Mouse (Mus musculus) liver, adult 2 months (tissue): ENCODE results near the gene Pear1.

Experiments
- CTCF ChIP-seq: fragments of 200-500 bp; IDR thresholded peaks from 2 replicates; pipeline ENCODE4 v1.5.1; 2011; ENCODE audit warnings: low read depth, low read length, control low read depth
- POLR2A ChIP-seq: fragments of 200-500 bp; IDR thresholded peaks from 2 replicates; pipeline ENCODE4 v1.6.1; 2011; ENCODE audit warnings: low read length, control low read depth; ENCODE audit not compliant: insufficient read depth; ENCODE audit errors: extremely low read depth

DNA sequence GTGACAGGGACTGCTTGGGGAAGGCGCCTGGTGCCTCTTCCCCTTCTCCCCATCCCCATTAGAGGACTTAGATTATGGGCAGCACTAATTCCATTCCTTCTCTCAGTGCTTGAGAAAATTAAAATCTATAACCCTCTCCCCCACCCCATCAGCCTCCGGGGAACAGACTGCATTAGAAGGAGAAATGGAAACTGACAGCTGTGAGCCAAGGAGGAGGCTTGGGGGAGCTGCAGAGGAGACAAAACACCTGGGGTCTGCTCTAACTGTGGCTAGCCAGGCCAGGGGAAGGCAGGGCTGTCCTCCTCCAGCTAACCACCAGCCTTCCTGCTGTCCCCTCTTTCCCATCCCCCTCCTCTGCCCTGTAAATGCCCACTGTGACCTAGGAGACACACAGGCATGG, 45.0 kb downstream of the Pear1 start:
- TF ChIP-seq CTCF (no peak), POLR2A (no peak)
